Mouse (Mus musculus): ENCODE measurements at regions not wholly inside any gene's neighbourhood (a gene's known extent, or its start where the extent isn't known, plus 50 kb on each side); places are given as distances from the start of the nearest gene placed in this dataset.

- no peaks in the 10 kb centered on the region for H3K27me3 ChIP-seq (replicated peaks; ENCODE audit: control insufficient read depth, insufficient read depth, low read length)
- ATAC-seq: no peak
Measured at GRCm38 (mm10) chr14:11449958-11450357, 93.4 kb upstream of the Gm3839 start.

GRCm38 (mm10) chr14:11477731-11478130 is 75.6 kb upstream of the Ptprg start:
- Histone ChIP-seq H3K9me3 (ENCODE audit: control insufficient read depth) (no peaks in the 10 kb centered on the region), H3K27ac (ENCODE audit: low read depth, low read length) (no peak overlapping the region), H3K36me3 (ENCODE audit: control insufficient read depth, insufficient read depth) (no peaks in the 10 kb centered on the region), H3K4me3 (ENCODE audit: low read depth, low read length) (no peak overlapping the region), H3K4me2 (replicated peaks; ENCODE audit: low read depth) (no peak overlapping the region), H3K9ac (ENCODE audit: low read depth, low read length) (no peak overlapping the region), H3K4me1 (replicated peaks; ENCODE audit: control insufficient read depth, insufficient read depth, low read length) (no peaks in the 10 kb centered on the region), H3K27me3 (replicated peaks; ENCODE audit: control insufficient read depth, insufficient read depth, low read length) (no peaks in the 10 kb centered on the region)
- WGBS: 90% methylated on average over 3 of the region's 3 CpGs
- no peak for TF ChIP-seq CTCF (IDR thresholded peaks at IDR 0.05; ENCODE audit: low read depth)
- ATAC-seq: no peak

More at GRCm38 (mm10) chr14:11449958-11450357, 93.4 kb upstream of the Gm3839 start:
- H3K27ac ChIP-seq (ENCODE audit: low read depth, low read length): no peak overlapping the region
- H3K9me3 ChIP-seq (ENCODE audit: control insufficient read depth): no peaks in the 10 kb centered on the region
- no peak for TF ChIP-seq CTCF (IDR thresholded peaks at IDR 0.05; ENCODE audit: low read depth)
- no peak overlapping the region for H3K4me3 ChIP-seq (ENCODE audit: low read depth, low read length)
- H3K36me3 ChIP-seq (ENCODE audit: control insufficient read depth, insufficient read depth): no peaks in the 10 kb centered on the region
- H3K4me1 ChIP-seq (replicated peaks; ENCODE audit: control insufficient read depth, insufficient read depth, low read length): no peaks in the 10 kb centered on the region
- 84% methylated on average over 2 of the region's 2 CpGs for WGBS
- H3K9ac ChIP-seq (ENCODE audit: low read depth, low read length): no peak overlapping the region
- no peak overlapping the region for H3K4me2 ChIP-seq (replicated peaks; ENCODE audit: low read depth)

DNA sequence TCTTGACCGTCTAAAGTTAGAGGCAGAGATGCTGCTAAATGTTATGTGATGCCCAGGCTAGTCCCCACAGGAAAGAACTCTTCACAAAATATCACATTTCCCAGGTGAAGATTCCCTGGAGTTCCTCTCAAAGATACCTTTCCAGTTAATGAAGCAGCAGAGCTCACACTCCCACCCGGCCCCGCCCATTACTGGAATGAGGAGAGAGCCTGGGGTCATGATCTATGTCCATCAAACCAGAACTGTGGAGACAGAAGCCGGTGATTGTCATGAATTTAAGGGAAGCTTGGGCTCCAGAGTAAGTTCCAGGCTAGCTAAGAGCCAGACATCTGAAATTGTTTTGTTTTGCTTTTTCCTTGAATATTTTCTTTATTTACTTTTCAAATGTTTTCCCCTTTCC is 71.2 kb upstream of the Ptprg start:
- H3K36me3 ChIP-seq (ENCODE audit: control insufficient read depth, insufficient read depth): no peaks in the 10 kb centered on the region
- H3K9ac ChIP-seq (ENCODE audit: low read depth, low read length): no peak overlapping the region
- H3K4me2 ChIP-seq (replicated peaks; ENCODE audit: low read depth): no peak overlapping the region
- ATAC-seq: no peak
- no peaks in the 10 kb centered on the region for H3K9me3 ChIP-seq (ENCODE audit: control insufficient read depth)
- no peaks in the 10 kb centered on the region for H3K4me1 ChIP-seq (replicated peaks; ENCODE audit: control insufficient read depth, insufficient read depth, low read length)
- no peaks in the 10 kb centered on the region for H3K27me3 ChIP-seq (replicated peaks; ENCODE audit: control insufficient read depth, insufficient read depth, low read length)
- H3K4me3 ChIP-seq (ENCODE audit: low read depth, low read length): no peak overlapping the region
- no peak for TF ChIP-seq CTCF (IDR thresholded peaks at IDR 0.05; ENCODE audit: low read depth)
- H3K27ac ChIP-seq (ENCODE audit: low read depth, low read length): no peak overlapping the region
- WGBS: 55% methylated on average over 4 of the region's 4 CpGs

- Histone ChIP-seq H3K27me3 (replicated peaks; ENCODE audit: control insufficient read depth, insufficient read depth, low read length) (no peaks in the 10 kb centered on the region), H3K27ac (ENCODE audit: low read depth, low read length) (no peak overlapping the region), H3K4me1 (replicated peaks; ENCODE audit: control insufficient read depth, insufficient read depth, low read length) (no peaks in the 10 kb centered on the region), H3K9ac (ENCODE audit: low read depth, low read length) (no peak overlapping the region), H3K36me3 (ENCODE audit: control insufficient read depth, insufficient read depth) (no peaks in the 10 kb centered on the region), H3K4me2 (replicated peaks; ENCODE audit: low read depth) (no peak overlapping the region), H3K4me3 (ENCODE audit: low read depth, low read length) (no peak overlapping the region), H3K9me3 (ENCODE audit: control insufficient read depth) (no peaks in the 10 kb centered on the region)
- ATAC-seq: no peak
- TF ChIP-seq CTCF (IDR thresholded peaks at IDR 0.05; ENCODE audit: low read depth): no peak
- WGBS: 37% methylated on average over 3 of the region's 3 CpGs
Measured at GRCm38 (mm10) chr14:11486287-11486686, 67.0 kb upstream of the Ptprg start.

- 0 out of 2 replicates have a peak, but pooled peaks cover 3% of the 10 kb centered on the region for H3K4me1 ChIP-seq (replicated peaks; ENCODE audit: control insufficient read depth, insufficient read depth, low read length)
- H3K9ac ChIP-seq (ENCODE audit: low read depth, low read length): no peak overlapping the region
- H3K4me2 ChIP-seq (replicated peaks; ENCODE audit: low read depth): no peak overlapping the region
- no peak for ATAC-seq
- TF ChIP-seq CTCF (IDR thresholded peaks at IDR 0.05; ENCODE audit: low read depth): no peak
- H3K27me3 ChIP-seq (replicated peaks; ENCODE audit: control insufficient read depth, insufficient read depth, low read length): no peaks in the 10 kb centered on the region
- 85% methylated on average over 7 of the region's 7 CpGs for WGBS
- no peak overlapping the region for H3K27ac ChIP-seq (ENCODE audit: low read depth, low read length)
- no peaks in the 10 kb centered on the region for H3K36me3 ChIP-seq (ENCODE audit: control insufficient read depth, insufficient read depth)
- H3K9me3 ChIP-seq (ENCODE audit: control insufficient read depth): no peaks in the 10 kb centered on the region
- no peak overlapping the region for H3K4me3 ChIP-seq (ENCODE audit: low read depth, low read length)
Measured at GRCm38 (mm10) chr14:11501744-11502143, 51.6 kb upstream of the Ptprg start.

DNA sequence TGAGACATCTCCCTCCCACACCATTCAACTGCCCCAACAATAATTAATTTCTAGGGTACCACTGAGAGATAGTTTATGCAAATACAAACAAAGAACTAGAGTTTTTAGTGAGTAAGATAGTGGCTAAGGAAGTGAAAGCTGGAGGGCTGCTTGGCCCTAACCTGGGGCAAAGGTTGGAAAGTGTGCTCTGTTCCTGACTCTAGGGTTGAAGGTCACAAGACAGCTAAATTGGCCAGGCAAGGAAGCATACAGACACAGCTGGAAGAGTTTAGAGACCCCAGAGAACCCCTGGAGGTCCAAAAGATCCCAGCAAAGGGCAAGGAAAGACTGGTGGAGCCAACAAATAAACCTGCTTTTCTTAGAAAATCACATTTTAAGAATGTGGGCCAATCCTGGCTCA is 50.2 kb upstream of the Ptprg start:
- Histone ChIP-seq H3K9ac (ENCODE audit: low read depth, low read length) (no peak overlapping the region), H3K36me3 (ENCODE audit: control insufficient read depth, insufficient read depth) (no peaks in the 10 kb centered on the region), H3K27me3 (replicated peaks; ENCODE audit: control insufficient read depth, insufficient read depth, low read length) (no peaks in the 10 kb centered on the region), H3K4me1 (replicated peaks; ENCODE audit: control insufficient read depth, insufficient read depth, low read length) (0 out of 2 replicates have a peak, but pooled peaks cover 3% of the 10 kb centered on the region), H3K27ac (ENCODE audit: low read depth, low read length) (no peak overlapping the region), H3K4me2 (replicated peaks; ENCODE audit: low read depth) (no peak overlapping the region), H3K9me3 (ENCODE audit: control insufficient read depth) (no peaks in the 10 kb centered on the region), H3K4me3 (ENCODE audit: low read depth, low read length) (no peak overlapping the region)
- ATAC-seq: 0 out of 2 replicates have a peak, but pooled peaks have one; percentile 47
- TF ChIP-seq CTCF (IDR thresholded peaks at IDR 0.05; ENCODE audit: low read depth): no peak
